Comparison of ENCODE assay signal across 22 mouse cellular contexts in the genomic region with DNA sequence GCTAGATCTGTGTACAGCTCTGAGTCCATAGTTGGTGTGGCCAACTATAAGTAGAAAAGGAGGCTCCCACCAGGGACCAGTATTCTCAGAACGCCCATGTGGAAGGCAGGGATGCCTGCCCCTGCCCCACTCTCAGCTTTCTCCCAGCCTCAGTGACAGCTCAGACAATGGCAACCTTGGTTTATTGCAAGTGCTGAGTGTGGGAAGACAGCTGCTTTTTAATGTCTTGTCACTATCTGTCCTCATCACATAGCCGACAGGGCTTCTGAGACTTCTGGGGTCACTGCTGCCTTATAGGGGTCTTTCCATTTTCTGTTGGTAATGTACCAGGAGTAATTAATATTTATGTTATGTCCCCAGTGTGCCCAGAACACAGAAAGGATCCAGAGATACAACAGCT. TPM values are rescaled to one million over a fixed set of nuclear protein-coding genes. Genes with fewer than 3 reads are reported as not detected.
DNase-seq lines count a peak whose midpoint lies in the region; ATAC-seq lines count a peak whose summit lies in the region.
"Had no signal": no experiment of that assay in that cellular context is flagged by ENCODE, and none has a peak within 500 bp of the region (broad histone marks: within the 10 kb centered on the region; RNA-seq: fewer than 3 reads in every experiment).

No protein-coding gene starts in this region.

- H3K4me1 ChIP-seq in forebrain, embryonic 12.5 days: peaks cover 69% of the 10 kb centered on the region
- H3K4me1 ChIP-seq in forebrain, embryonic 10.5 days: peaks cover 56% of the 10 kb centered on the region
- peaks cover 60% of the 10 kb centered on the region for H3K4me1 ChIP-seq in hindbrain, embryonic 12.5 days
- H3K4me1 ChIP-seq in midbrain, embryonic 14.5 days (ENCODE audit: control insufficient read depth, insufficient read depth, low read length): peaks cover 42% of the 10 kb centered on the region
- peaks cover 36% of the 10 kb centered on the region for H3K4me1 ChIP-seq in neural tube, embryonic 15.5 days
- peaks cover 36% of the 10 kb centered on the region for H3K4me1 ChIP-seq in intestine, embryonic 16.5 days (ENCODE audit: control insufficient read depth, insufficient read depth, low read length)

- DNase-seq in forebrain, embryonic 10.5 days (ENCODE audit: extremely low spot score, low spot score): no peak
- peak; percentile 25 for DNase-seq in midbrain, embryonic 14.5 days
- DNase-seq in ovary, postnatal 10 days (ENCODE audit: low spot score): no peak
- DNase-seq: adrenal gland, postnatal 14 days; cerebellum, adult 11 months; cerebellum, postnatal 10 days; gastrocnemius, postnatal 36 days; kidney, adult 18-20 months; lung, embryonic 14.5 days; lung, postnatal 36 days; right cerebral cortex, postnatal 4 days; thymus, postnatal 36 days had no signal

- no peak for ATAC-seq in forebrain, embryonic 12.5 days (ENCODE audit: low FRiP score)
- ATAC-seq in hindbrain, embryonic 12.5 days (ENCODE audit: low FRiP score): peak; percentile 51
- ATAC-seq in midbrain, embryonic 14.5 days (ENCODE audit: low FRiP score, low TSS enrichment): no peak
- ATAC-seq in neural tube, embryonic 15.5 days (ENCODE audit: low FRiP score): 0 out of 2 replicates have a peak, but pooled peaks have one; percentile 22
- no peak for ATAC-seq in intestine, embryonic 16.5 days
- ATAC-seq: forebrain, embryonic 15.5 days; liver, embryonic 12.5 days had no signal

- H3K27me3 ChIP-seq in forebrain, embryonic 12.5 days: peaks cover 29% of the 10 kb centered on the region
- H3K27me3 ChIP-seq in forebrain, embryonic 10.5 days (ENCODE audit: poor library complexity, severe bottlenecking): peaks cover 75% of the 10 kb centered on the region
- H3K27me3 ChIP-seq in hindbrain, embryonic 12.5 days: no peaks in the 10 kb centered on the region
- H3K27me3 ChIP-seq in midbrain, embryonic 14.5 days (ENCODE audit: control insufficient read depth, insufficient read depth, low read length): no peaks in the 10 kb centered on the region
- no peaks in the 10 kb centered on the region for H3K27me3 ChIP-seq in neural tube, embryonic 15.5 days (replicated peaks)
- no peaks in the 10 kb centered on the region for H3K27me3 ChIP-seq in intestine, embryonic 16.5 days (replicated peaks; ENCODE audit: control insufficient read depth, insufficient read depth, low read length)
- H3K27me3 ChIP-seq: forebrain, embryonic 15.5 days; hindbrain, embryonic 15.5 days had no signal

- peak overlapping the region; percentile 56; the same call in 1 of the 2 replicates for H3K27ac ChIP-seq in forebrain, embryonic 12.5 days
- H3K27ac ChIP-seq in forebrain, embryonic 10.5 days: no peak overlapping the region
- peak overlapping the region; percentile 66 for H3K27ac ChIP-seq in hindbrain, embryonic 12.5 days
- peak overlapping the region; percentile 49; the same call in 1 of the 2 replicates for H3K27ac ChIP-seq in midbrain, embryonic 14.5 days (replicated peaks; ENCODE audit: low read depth, low read length)
- peak overlapping the region; percentile 43 for H3K27ac ChIP-seq in neural tube, embryonic 15.5 days (replicated peaks)
- no peak overlapping the region for H3K27ac ChIP-seq in intestine, embryonic 16.5 days (ENCODE audit: low read length)
- H3K27ac ChIP-seq: forebrain, embryonic 15.5 days; hindbrain, embryonic 15.5 days; kidney, postnatal 0 days; limb, embryonic 12.5 days; liver, embryonic 12.5 days; stomach, postnatal 0 days had no signal

- H3K4me3 ChIP-seq in forebrain, embryonic 12.5 days (replicated peaks): no peak overlapping the region
- no peak overlapping the region for H3K4me3 ChIP-seq in forebrain, embryonic 10.5 days
- H3K4me3 ChIP-seq in hindbrain, embryonic 12.5 days: no peak overlapping the region
- H3K4me3 ChIP-seq in midbrain, embryonic 14.5 days (replicated peaks; ENCODE audit: low read depth, low read length): no peak overlapping the region
- no peak overlapping the region for H3K4me3 ChIP-seq in neural tube, embryonic 15.5 days (replicated peaks)
- H3K4me3 ChIP-seq in intestine, embryonic 16.5 days (ENCODE audit: low read length): no peak overlapping the region
- H3K4me3 ChIP-seq: forebrain, embryonic 15.5 days; hindbrain, embryonic 15.5 days; limb, embryonic 12.5 days; liver, embryonic 12.5 days had no signal

- 57% methylated on average over 2 of the region's 2 CpGs for WGBS in forebrain, embryonic 12.5 days
- WGBS in forebrain, embryonic 10.5 days: 77% methylated on average over 2 of the region's 2 CpGs
- 27% methylated on average over 2 of the region's 2 CpGs for WGBS in hindbrain, embryonic 12.5 days
- 7% methylated on average over 2 of the region's 2 CpGs for WGBS in midbrain, embryonic 14.5 days
- WGBS in neural tube, embryonic 15.5 days: 11% methylated on average over 2 of the region's 2 CpGs
- 55% methylated on average over 2 of the region's 2 CpGs for WGBS in intestine, embryonic 16.5 days

- no peak overlapping the region for H3K4me2 ChIP-seq in forebrain, embryonic 12.5 days
- no peak overlapping the region for H3K4me2 ChIP-seq in hindbrain, embryonic 12.5 days (replicated peaks)
- no peak overlapping the region for H3K4me2 ChIP-seq in midbrain, embryonic 14.5 days (ENCODE audit: low read length)
- H3K4me2 ChIP-seq in neural tube, embryonic 15.5 days: no peak overlapping the region
- no peak overlapping the region for H3K4me2 ChIP-seq in intestine, embryonic 16.5 days (ENCODE audit: low read depth, low read length)
- H3K4me2 ChIP-seq: forebrain, embryonic 15.5 days; hindbrain, embryonic 15.5 days; limb, embryonic 12.5 days; liver, embryonic 12.5 days; lung, embryonic 14.5 days had no signal

- no peaks in the 10 kb centered on the region for H3K36me3 ChIP-seq in forebrain, embryonic 12.5 days (replicated peaks)
- H3K36me3 ChIP-seq in forebrain, embryonic 10.5 days (replicated peaks): no peaks in the 10 kb centered on the region
- H3K36me3 ChIP-seq in hindbrain, embryonic 12.5 days: no peaks in the 10 kb centered on the region
- no peaks in the 10 kb centered on the region for H3K36me3 ChIP-seq in midbrain, embryonic 14.5 days (ENCODE audit: control insufficient read depth, insufficient read depth, low read length)
- no peaks in the 10 kb centered on the region for H3K36me3 ChIP-seq in neural tube, embryonic 15.5 days
- no peaks in the 10 kb centered on the region for H3K36me3 ChIP-seq in intestine, embryonic 16.5 days (ENCODE audit: control insufficient read depth, insufficient read depth, low read length)
- H3K36me3 ChIP-seq: forebrain, embryonic 15.5 days; hindbrain, embryonic 15.5 days; limb, embryonic 12.5 days; liver, embryonic 12.5 days had no signal

- H3K9me3 ChIP-seq in forebrain, embryonic 12.5 days: no peaks in the 10 kb centered on the region
- no peaks in the 10 kb centered on the region for H3K9me3 ChIP-seq in forebrain, embryonic 10.5 days
- H3K9me3 ChIP-seq in hindbrain, embryonic 12.5 days (replicated peaks): no peaks in the 10 kb centered on the region
- H3K9me3 ChIP-seq in midbrain, embryonic 14.5 days (ENCODE audit: control insufficient read depth, low read length): no peaks in the 10 kb centered on the region
- no peaks in the 10 kb centered on the region for H3K9me3 ChIP-seq in neural tube, embryonic 15.5 days (replicated peaks)
- H3K9me3 ChIP-seq in intestine, embryonic 16.5 days (ENCODE audit: control insufficient read depth, low read length): no peaks in the 10 kb centered on the region
- H3K9me3 ChIP-seq: forebrain, embryonic 15.5 days; hindbrain, embryonic 15.5 days; limb, embryonic 12.5 days; liver, embryonic 12.5 days had no signal

- H3K9ac ChIP-seq in forebrain, embryonic 12.5 days: no peak overlapping the region
- no peak overlapping the region for H3K9ac ChIP-seq in hindbrain, embryonic 12.5 days
- H3K9ac ChIP-seq in midbrain, embryonic 14.5 days (replicated peaks; ENCODE audit: low read length): no peak overlapping the region
- no peak overlapping the region for H3K9ac ChIP-seq in neural tube, embryonic 15.5 days (replicated peaks)
- H3K9ac ChIP-seq in intestine, embryonic 16.5 days (ENCODE audit: low read depth, low read length): no peak overlapping the region
- H3K9ac ChIP-seq: forebrain, embryonic 15.5 days; hindbrain, embryonic 15.5 days; limb, embryonic 12.5 days; liver, embryonic 12.5 days; lung, embryonic 14.5 days had no signal

RNA-seq across cellular contexts. Expression of a gene that starts 42.3 kb away (rescaled TPM):
- polyA plus RNA-seq in forebrain, embryonic 12.5 days (2016; fragmentation: Nextera tagmentation; extraction: Ambion mirVana): 107 and 110 TPM in 2 replicates
- 32.1 and 36.4 TPM in 2 replicates for polyA plus RNA-seq in forebrain, embryonic 10.5 days (2016; fragmentation: Nextera tagmentation; extraction: Ambion mirVana)
- polyA plus RNA-seq in hindbrain, embryonic 12.5 days (2016; fragmentation: Nextera tagmentation; extraction: Ambion mirVana): 121 and 125 TPM in 2 replicates
- 144 and 154 TPM in 2 replicates for polyA plus RNA-seq in midbrain, embryonic 14.5 days (2014; fragmentation: Nextera tagmentation; extraction: Ambion mirVana)
- polyA plus RNA-seq in neural tube, embryonic 15.5 days (2015; fragmentation: Nextera tagmentation; extraction: Ambion mirVana): 108 and 137 TPM in 2 replicates
- polyA plus RNA-seq in intestine, embryonic 16.5 days (2015; fragmentation: Nextera tagmentation; extraction: Ambion mirVana): 57.0 and 57.5 TPM in 2 replicates

Comparison
In these comparisons a context has a peak if more than half of its experiments do, and no peak if none do; other contexts are left out.
1. H3K27ac ChIP-seq: peak in forebrain, embryonic 12.5 days (single experiment), hindbrain, embryonic 12.5 days (single experiment), midbrain, embryonic 14.5 days (single experiment) and neural tube, embryonic 15.5 days (single experiment); none in forebrain, embryonic 10.5 days (single experiment) and intestine, embryonic 16.5 days (single experiment).
2. ATAC-seq: peak in hindbrain, embryonic 12.5 days (single experiment) and neural tube, embryonic 15.5 days (single experiment); none in forebrain, embryonic 12.5 days (single experiment), midbrain, embryonic 14.5 days (single experiment) and intestine, embryonic 16.5 days (single experiment).